Mouse (Mus musculus): ENCODE measurements around the gene Mag. TPM values are rescaled to one million over a fixed set of nuclear protein-coding genes. Genes with fewer than 3 reads are reported as not detected.
"Not testable (repeated sequence)": the region's sequence is repeated elsewhere in the genome, so short reads cannot be mapped to it uniquely, and the experiment has no call there.

Gene Mag
- total RNA-seq, 2 experiments from 2014 or later = 8.4 to 10.4 TPM

- not testable (repeated sequence) for DNase-seq
Measured at GRCm38 (mm10) chr7:30940070-30940469, 25.4 kb upstream of the Mag start.

GRCm38 (mm10) chr7:30935422-30936099, 20.9 kb upstream of the Mag start:
- not testable (repeated sequence) for DNase-seq

- DNase-seq = not testable (repeated sequence)
Measured at GRCm38 (mm10) chr7:30924581-30924980, 9.9 kb upstream of the Mag start, which contains the start of gene Hamp2. Hamp2 (minus strand) TSS chr7:30924681.

GRCm38 (mm10) chr7:30924071-30924470, 9.4 kb upstream of the Mag start:
- DNase-seq = no peak

GRCm38 (mm10) chr7:30922490-30922889, 7.8 kb upstream of the Mag start:
- not testable (repeated sequence) for DNase-seq

GRCm38 (mm10) chr7:30920217-30920616, 5.5 kb upstream of the Mag start:
- DNase-seq = no peak

- DNase-seq = no peak
Measured at GRCm38 (mm10) chr7:30917219-30917618, 2.5 kb upstream of the Mag start.

- no peak for DNase-seq
Measured at GRCm38 (mm10) chr7:30916713-30917112, 2.0 kb upstream of the Mag start.

GRCm38 (mm10) chr7:30909773-30910172, 4.9 kb downstream of the Mag start:
- DNase-seq = no peak

- no peak for DNase-seq
Measured at GRCm38 (mm10) chr7:30908992-30909431, 5.7 kb downstream of the Mag start.

- DNase-seq = no peak
Measured at GRCm38 (mm10) chr7:30908277-30908991, 6.2 kb downstream of the Mag start.

- no peak for DNase-seq
Measured at GRCm38 (mm10) chr7:30904042-30904441, 10.6 kb downstream of the Mag start.

GRCm38 (mm10) chr7:30895217-30895616, 19.5 kb downstream of the Mag start:
- DNase-seq = no peak

GRCm38 (mm10) chr7:30892515-30892914, 22.2 kb downstream of the Mag start:
- no peak for DNase-seq

GRCm38 (mm10) chr7:30891746-30892145, 22.9 kb downstream of the Mag start:
- no peak for DNase-seq

GRCm38 (mm10) chr7:30890681-30891080, 24.0 kb downstream of the Mag start:
- DNase-seq = no peak

- no peak for DNase-seq
Measured at GRCm38 (mm10) chr7:30888786-30889185, 25.9 kb downstream of the Mag start.

- DNase-seq = no peak
Measured at GRCm38 (mm10) chr7:30887568-30888188, 27.0 kb downstream of the Mag start.

- no peak for DNase-seq
Measured at GRCm38 (mm10) chr7:30886852-30887251, 27.8 kb downstream of the Mag start.

GRCm38 (mm10) chr7:30884047-30884446, 30.6 kb downstream of the Mag start:
- DNase-seq = no peak

- DNase-seq = no peak
Measured at GRCm38 (mm10) chr7:30881367-30881766, 33.3 kb downstream of the Mag start.

GRCm38 (mm10) chr7:30880176-30880575, 34.5 kb downstream of the Mag start, which contains the start of gene Cd22:
Cd22 (minus strand) TSS chr7:30880342.
- DNase-seq = no peak

GRCm38 (mm10) chr7:30878950-30879349, 35.7 kb downstream of the Mag start:
- DNase-seq = no peak
